Mouse (Mus musculus): ENCODE measurements around the gene Hnrnpa1. TPM values are rescaled to one million over a fixed set of nuclear protein-coding genes. Genes with fewer than 3 reads are reported as not detected.

Gene Hnrnpa1
- polyA plus RNA-seq, 1 experiment: 69.3 TPM

DNA sequence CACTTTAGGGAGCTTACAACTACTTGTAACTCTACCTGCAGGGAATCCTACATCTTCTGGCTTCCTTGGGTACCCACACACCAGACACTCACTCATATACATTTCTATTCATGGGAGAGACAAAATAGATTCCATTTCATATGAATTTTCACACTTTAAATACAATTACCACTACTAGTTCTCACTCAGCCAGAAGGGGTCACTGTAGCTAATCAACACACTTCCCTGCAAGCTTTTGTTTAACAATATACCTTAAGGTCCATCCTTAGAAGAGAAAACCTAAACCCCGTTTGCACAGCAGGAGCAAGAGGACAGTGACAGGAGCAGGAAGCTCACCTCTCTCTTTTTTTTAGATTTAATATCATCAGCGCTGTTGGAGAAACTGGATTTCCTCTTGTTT is 35.1 kb upstream of the Hnrnpa1 start:
- DNase-seq: peak; percentile 35
- no peak overlapping the region for H3K4me3 ChIP-seq (ENCODE audit: insufficient read depth, low read depth, low read length)
- no peak for TF ChIP-seq POLR2A (IDR thresholded peaks at IDR 0.05; ENCODE audit: low read depth, low read length)
- no peak for TF ChIP-seq CTCF (conservative IDR thresholded peaks at IDR 0.05; ENCODE audit: insufficient read depth, insufficient read length, low read depth, low read length)
- WGBS: 41% methylated on average over 2 of the region's 2 CpGs
- peaks cover 8% of the 10 kb centered on the region for H3K36me3 ChIP-seq (ENCODE audit: control insufficient read depth, insufficient read depth, low read length)
- no peaks in the 10 kb centered on the region for H3K27me3 ChIP-seq (replicated peaks; ENCODE audit: control insufficient read depth, insufficient read depth, low read length)
- peaks cover 4% of the 10 kb centered on the region; the same call in 1 of the 2 replicates for H3K4me1 ChIP-seq (ENCODE audit: control insufficient read depth, insufficient read depth, low read length)
- H3K27ac ChIP-seq (ENCODE audit: insufficient read depth, low read depth, low read length): no peak overlapping the region; the same call in 1 of the 2 replicates

DNA sequence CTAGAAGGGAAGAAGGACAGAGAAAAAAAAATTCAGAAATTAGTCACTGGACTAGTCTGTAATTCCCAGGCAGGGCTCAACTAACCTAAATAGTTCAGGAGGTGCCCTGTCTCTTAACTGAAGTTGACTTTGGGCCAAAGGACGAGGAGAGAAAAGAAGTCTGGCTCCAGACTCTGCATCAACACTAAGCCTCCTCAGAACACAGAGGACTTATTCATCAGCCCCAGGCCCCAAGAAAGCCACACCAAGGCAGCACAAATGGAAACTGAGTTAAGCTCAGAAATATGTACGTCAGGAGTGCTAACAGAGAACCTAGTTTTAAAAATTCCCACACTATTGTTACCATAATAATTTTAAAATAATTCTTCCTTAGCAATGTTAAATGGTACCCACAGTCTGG is 26.1 kb upstream of the Hnrnpa1 start:
- peak; percentile 20 for DNase-seq
- 29% methylated on average over 2 of the region's 2 CpGs for WGBS
- Histone ChIP-seq H3K4me1 (ENCODE audit: control insufficient read depth, insufficient read depth, low read length) (peaks cover 7% of the 10 kb centered on the region; the same call in 1 of the 2 replicates), H3K27ac (ENCODE audit: insufficient read depth, low read depth, low read length) (peak overlapping the region; percentile 15; the same call in 1 of the 2 replicates), H3K4me3 (ENCODE audit: insufficient read depth, low read depth, low read length) (no peak overlapping the region), H3K27me3 (replicated peaks; ENCODE audit: control insufficient read depth, insufficient read depth, low read length) (no peaks in the 10 kb centered on the region), H3K36me3 (ENCODE audit: control insufficient read depth, insufficient read depth, low read length) (peaks cover 1% of the 10 kb centered on the region; the same call in 1 of the 2 replicates)
- TF ChIP-seq CTCF (conservative IDR thresholded peaks at IDR 0.05; ENCODE audit: insufficient read depth, insufficient read length, low read depth, low read length): no peak
- TF ChIP-seq POLR2A (IDR thresholded peaks at IDR 0.05; ENCODE audit: low read depth, low read length): no peak

DNA sequence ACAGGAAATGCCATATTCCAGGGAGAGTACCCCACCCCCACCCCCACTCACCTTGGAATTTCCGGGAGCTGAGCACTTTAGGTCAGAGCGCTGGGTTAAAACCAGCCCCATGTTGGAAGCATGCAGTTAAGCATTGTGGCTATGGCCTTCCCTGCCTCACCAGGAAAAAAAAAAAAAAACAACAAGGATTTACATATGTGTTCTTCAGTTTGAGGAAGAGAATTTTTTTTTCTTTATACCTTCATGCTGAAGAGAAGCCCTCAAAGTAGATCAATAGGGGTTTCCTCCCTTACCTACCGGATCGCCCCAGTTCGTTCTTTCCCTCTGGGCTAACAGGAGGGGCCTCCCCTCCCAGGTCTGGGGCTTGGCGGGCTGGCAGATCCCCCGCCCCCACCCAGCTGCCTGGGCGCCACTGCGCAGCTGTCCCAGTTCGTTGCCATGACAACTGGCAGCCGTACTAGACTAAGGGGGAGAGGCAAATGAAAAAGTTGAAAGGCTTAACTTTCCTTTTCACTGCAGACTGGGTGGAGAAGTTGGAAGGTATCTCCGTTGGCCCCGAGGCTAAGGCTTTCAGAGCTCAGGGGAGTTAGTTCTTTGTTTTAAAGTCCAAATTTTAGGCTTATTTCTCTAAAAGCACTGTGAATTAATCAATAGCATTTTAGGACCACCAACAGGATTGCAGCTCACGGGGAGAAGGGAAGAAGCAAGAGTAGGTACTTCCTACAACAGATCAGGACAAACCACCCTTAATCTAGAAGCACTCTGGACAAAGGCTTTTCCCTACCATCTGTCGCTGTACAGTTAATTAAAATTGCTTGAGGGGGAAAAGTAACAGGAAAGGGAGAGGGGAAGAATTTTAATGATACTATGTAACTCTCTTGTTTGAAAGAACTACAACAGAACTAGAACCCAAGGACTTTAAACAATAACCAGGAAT is 25.0 kb upstream of the Hnrnpa1 start:
- Histone ChIP-seq H3K36me3 (ENCODE audit: control insufficient read depth, insufficient read depth, low read length) (peaks cover 1% of the 10 kb centered on the region; the same call in 1 of the 2 replicates), H3K27me3 (replicated peaks; ENCODE audit: control insufficient read depth, insufficient read depth, low read length) (no peaks in the 10 kb centered on the region), H3K4me1 (ENCODE audit: control insufficient read depth, insufficient read depth, low read length) (peaks cover 7% of the 10 kb centered on the region; the same call in 1 of the 2 replicates), H3K27ac (ENCODE audit: insufficient read depth, low read depth, low read length) (peak overlapping the region; percentile 94), H3K4me3 (ENCODE audit: insufficient read depth, low read depth, low read length) (peak overlapping the region; percentile 60)
- DNase-seq: peak; percentile 91
- WGBS: 1% methylated on average over 15 of the region's 15 CpGs
- TF ChIP-seq POLR2A (IDR thresholded peaks at IDR 0.05; ENCODE audit: low read depth, low read length) (no peak), CTCF (conservative IDR thresholded peaks at IDR 0.05; ENCODE audit: insufficient read depth, insufficient read length, low read depth, low read length) (no peak)

DNA sequence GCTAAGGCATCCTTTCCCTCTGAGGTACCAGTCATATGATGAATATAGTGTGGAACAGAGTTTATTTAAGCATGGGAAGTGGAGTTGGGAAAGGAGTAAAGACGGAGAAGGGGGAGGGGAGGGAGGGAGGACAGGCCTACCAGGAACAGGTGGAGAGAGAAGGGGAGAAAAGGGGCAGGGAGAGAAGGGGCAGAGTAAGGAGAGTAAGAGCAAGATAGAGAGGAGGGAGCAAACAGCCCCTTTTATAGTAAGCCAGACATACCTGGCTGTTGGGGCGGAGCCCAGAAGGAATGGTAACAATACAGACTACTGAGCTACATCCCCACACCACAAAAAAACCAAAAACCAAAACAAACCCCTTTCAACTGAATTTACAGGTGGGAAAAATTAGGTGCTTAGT is 24.2 kb upstream of the Hnrnpa1 start:
- Histone ChIP-seq H3K27ac (ENCODE audit: insufficient read depth, low read depth, low read length) (peak overlapping the region; percentile 39), H3K27me3 (replicated peaks; ENCODE audit: control insufficient read depth, insufficient read depth, low read length) (no peaks in the 10 kb centered on the region), H3K4me1 (ENCODE audit: control insufficient read depth, insufficient read depth, low read length) (peaks cover 11% of the 10 kb centered on the region; the same call in 1 of the 2 replicates), H3K36me3 (ENCODE audit: control insufficient read depth, insufficient read depth, low read length) (peaks cover 1% of the 10 kb centered on the region; the same call in 1 of the 2 replicates), H3K4me3 (ENCODE audit: insufficient read depth, low read depth, low read length) (no peak overlapping the region)
- TF ChIP-seq POLR2A (IDR thresholded peaks at IDR 0.05; ENCODE audit: low read depth, low read length) (no peak), CTCF (conservative IDR thresholded peaks at IDR 0.05; ENCODE audit: insufficient read depth, insufficient read length, low read depth, low read length) (no peak)
- WGBS: 57% methylated on average over 2 of the region's 2 CpGs
- DNase-seq: no peak

DNA sequence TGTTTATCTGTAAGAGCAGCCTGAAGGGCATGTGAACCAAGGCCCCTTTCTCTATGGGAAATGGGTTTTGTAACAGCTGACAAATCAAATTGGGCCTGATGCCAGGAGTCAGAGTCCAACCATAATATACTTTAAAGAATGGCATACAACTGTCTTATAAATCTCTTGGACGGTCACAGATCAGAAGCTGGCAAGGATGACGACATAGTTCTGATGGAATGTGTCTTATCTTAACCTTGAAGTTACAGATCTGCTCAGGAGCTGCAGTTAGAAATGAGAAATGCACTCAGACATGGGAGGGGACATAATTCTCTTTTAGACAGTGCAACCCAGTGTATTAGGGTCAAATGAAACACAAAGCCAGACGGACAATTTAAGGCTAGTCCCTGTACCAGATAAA is 19.4 kb upstream of the Hnrnpa1 start:
- H3K27ac ChIP-seq (ENCODE audit: insufficient read depth, low read depth, low read length): peak overlapping the region; percentile 73
- DNase-seq: peak; percentile 29
- TF ChIP-seq POLR2A (IDR thresholded peaks at IDR 0.05; ENCODE audit: low read depth, low read length) (no peak), CTCF (conservative IDR thresholded peaks at IDR 0.05; ENCODE audit: insufficient read depth, insufficient read length, low read depth, low read length) (no peak)
- H3K36me3 ChIP-seq (ENCODE audit: control insufficient read depth, insufficient read depth, low read length): no peaks in the 10 kb centered on the region
- 13% methylated on average over 3 of the region's 3 CpGs for WGBS
- no peaks in the 10 kb centered on the region for H3K27me3 ChIP-seq (replicated peaks; ENCODE audit: control insufficient read depth, insufficient read depth, low read length)
- H3K4me1 ChIP-seq (ENCODE audit: control insufficient read depth, insufficient read depth, low read length): peaks cover 11% of the 10 kb centered on the region; the same call in 1 of the 2 replicates
- H3K4me3 ChIP-seq (ENCODE audit: insufficient read depth, low read depth, low read length): no peak overlapping the region

DNA sequence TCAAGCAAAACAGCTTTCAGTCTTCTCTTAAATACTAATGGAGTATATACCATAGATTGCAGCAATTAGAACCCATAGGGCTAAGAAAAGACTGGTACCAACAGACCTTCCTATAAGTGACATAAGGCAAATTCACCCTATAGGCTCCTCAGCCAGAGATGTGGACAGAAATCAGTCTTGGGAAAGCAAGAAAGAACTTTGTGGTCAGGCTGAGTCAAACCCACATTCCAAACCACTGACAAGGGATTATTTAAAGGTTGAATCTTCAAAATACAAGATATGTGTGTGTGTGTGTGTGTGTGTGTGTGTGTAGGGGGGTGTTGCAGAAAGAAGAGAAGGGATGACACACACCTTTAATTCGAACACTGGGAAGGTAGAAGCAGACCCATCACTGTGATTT is 18.8 kb upstream of the Hnrnpa1 start:
- WGBS: 69% methylated on average over 1 of the region's 1 CpGs
- H3K36me3 ChIP-seq (ENCODE audit: control insufficient read depth, insufficient read depth, low read length): no peaks in the 10 kb centered on the region
- peaks cover 8% of the 10 kb centered on the region; the same call in 1 of the 2 replicates for H3K4me1 ChIP-seq (ENCODE audit: control insufficient read depth, insufficient read depth, low read length)
- H3K4me3 ChIP-seq (ENCODE audit: insufficient read depth, low read depth, low read length): no peak overlapping the region
- TF ChIP-seq POLR2A (IDR thresholded peaks at IDR 0.05; ENCODE audit: low read depth, low read length): no peak
- no peak for TF ChIP-seq CTCF (conservative IDR thresholded peaks at IDR 0.05; ENCODE audit: insufficient read depth, insufficient read length, low read depth, low read length)
- H3K27me3 ChIP-seq (replicated peaks; ENCODE audit: control insufficient read depth, insufficient read depth, low read length): no peaks in the 10 kb centered on the region
- no peak for DNase-seq
- no peak overlapping the region for H3K27ac ChIP-seq (ENCODE audit: insufficient read depth, low read depth, low read length)

DNA sequence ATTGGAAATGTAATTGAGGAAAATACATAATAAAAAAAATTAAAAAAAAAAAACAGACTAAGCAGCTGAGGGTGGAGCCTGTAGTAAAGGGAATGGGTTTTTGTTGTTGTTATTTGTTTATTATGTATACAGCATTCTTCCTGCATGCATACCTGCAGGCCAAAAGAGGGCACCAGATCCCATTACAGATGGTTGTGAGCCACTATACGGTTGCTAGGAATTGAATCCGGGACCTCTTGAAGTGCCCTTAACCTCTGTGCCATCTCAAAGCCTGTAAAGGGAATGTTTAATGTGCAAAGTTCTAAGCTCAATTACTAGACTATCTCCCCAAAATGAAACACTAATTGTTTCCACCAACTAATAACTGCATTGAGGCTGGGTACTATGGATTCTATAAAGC is 16.1 kb upstream of the Hnrnpa1 start:
- 85% methylated on average over 2 of the region's 2 CpGs for WGBS
- no peak overlapping the region for H3K4me3 ChIP-seq (ENCODE audit: insufficient read depth, low read depth, low read length)
- no peaks in the 10 kb centered on the region for H3K27me3 ChIP-seq (replicated peaks; ENCODE audit: control insufficient read depth, insufficient read depth, low read length)
- TF ChIP-seq CTCF (conservative IDR thresholded peaks at IDR 0.05; ENCODE audit: insufficient read depth, insufficient read length, low read depth, low read length): no peak
- TF ChIP-seq POLR2A (IDR thresholded peaks at IDR 0.05; ENCODE audit: low read depth, low read length): no peak
- H3K27ac ChIP-seq (ENCODE audit: insufficient read depth, low read depth, low read length): no peak overlapping the region
- H3K4me1 ChIP-seq (ENCODE audit: control insufficient read depth, insufficient read depth, low read length): peaks cover 24% of the 10 kb centered on the region
- no peaks in the 10 kb centered on the region for H3K36me3 ChIP-seq (ENCODE audit: control insufficient read depth, insufficient read depth, low read length)
- DNase-seq: no peak
